Mouse (Mus musculus) brain, embryonic 14.5 days (tissue): ENCODE measurements around the gene Itpr1.

Source experiments
- CTCF ChIP-seq: fragments of 200-500 bp; IDR thresholded peaks from 2 replicates; pipeline ENCODE4 v1.5.1; 2012; ENCODE audit warnings: inconsistent platforms, mild to moderate bottlenecking, moderate library complexity, borderline replicate concordance; ENCODE audit not compliant: insufficient read depth, insufficient read length; ENCODE audit errors: extremely low read depth
- POLR2A ChIP-seq: fragments of 200-500 bp; IDR thresholded peaks from 2 replicates; pipeline ENCODE4 v1.6.1; 2012; ENCODE audit warnings: mild to moderate bottlenecking, inconsistent platforms, borderline replicate concordance; ENCODE audit not compliant: poor library complexity, insufficient read depth, insufficient read length, severe bottlenecking; ENCODE audit errors: extremely low read depth

DNA sequence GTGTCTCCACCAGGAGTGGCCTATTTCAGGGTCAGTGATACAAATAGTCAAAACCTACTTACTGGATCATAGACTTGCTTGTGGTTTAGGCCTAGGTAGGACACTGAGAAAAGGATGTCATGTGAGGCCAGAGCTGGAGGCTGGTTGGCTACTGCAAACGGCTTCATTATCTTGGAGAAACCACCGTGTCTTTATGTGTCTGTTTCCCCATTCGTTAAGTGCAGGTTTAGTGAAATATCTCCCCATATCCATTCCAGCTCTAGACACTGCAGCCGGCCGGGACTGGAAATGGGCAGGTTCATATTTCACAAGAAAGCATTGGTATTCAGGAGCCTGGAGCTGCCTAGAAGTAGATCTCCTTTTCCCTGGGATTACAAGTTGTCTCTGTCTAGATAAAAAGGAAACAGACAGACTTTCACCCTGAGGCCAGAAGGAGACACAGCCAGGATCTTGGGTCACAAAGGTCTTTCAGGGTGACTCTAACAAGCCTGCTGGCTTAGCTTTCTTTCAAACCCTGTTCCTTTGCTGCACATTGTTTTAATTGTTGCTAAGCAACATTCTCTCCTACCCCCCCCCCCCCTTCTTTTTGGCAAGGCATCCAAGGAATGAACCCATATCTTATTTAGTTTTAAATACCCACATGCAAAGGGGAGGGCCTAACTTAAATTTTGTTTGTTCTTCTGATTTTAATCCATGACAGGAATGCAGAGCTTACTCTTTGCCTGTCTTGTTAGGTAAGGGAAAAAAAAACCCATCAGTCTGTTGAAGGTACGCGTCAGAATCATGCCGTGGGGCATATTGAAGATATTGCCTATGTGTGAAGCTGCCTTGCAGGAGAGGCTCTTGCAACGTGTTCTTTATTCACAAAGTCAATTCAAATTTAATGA is 36.4 kb downstream of the Itpr1 start:
- TF ChIP-seq CTCF (no peak), POLR2A (no peak)
